Mouse (Mus musculus) CD4-positive helper T cell, adult 2 months (primary cell): Measurements from ENCODE around the gene Smim5.

Experiments
- DNase-seq: peaks from one replicate; pipeline ENCODE4 v3.0.0-alpha.2; 2012; ENCODE audit warnings: low read depth, missing footprints, low spot score

Gene Smim5

DNA sequence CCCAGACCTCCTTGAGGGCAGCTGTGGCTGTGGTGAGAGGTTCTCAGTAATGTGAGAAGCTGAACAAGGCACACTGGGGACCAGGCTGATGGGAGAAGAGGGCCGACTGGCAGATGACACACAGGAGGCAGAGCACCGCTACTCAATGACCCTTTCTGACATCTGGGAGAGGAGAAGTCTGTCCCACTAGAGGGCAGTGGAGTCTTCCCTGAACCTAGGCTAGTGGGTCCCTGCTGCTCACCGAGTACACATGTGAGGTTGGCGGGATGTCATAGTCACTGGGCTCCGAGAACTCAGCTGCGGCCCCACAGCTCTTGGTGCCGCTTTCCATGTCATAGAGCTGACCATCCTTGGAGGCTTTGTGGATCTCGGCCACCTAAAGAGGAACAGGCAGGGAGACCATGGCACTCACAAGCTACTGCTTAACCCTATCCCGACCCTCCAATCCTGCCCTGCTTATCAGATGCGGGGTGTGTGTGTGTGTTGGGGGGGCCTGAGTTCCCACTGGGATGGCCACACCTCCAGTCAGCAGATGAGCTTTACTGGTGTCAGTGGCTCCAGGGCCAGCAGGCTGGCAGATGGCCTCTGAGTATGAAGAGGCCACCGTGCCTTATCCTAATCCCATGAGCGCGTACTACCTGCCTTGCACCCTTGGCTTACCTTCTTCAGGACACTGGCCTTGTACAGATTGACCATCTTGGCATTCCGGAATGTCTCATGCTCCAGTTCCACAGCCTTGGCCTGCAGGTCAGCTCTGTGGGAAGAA lies 4.8 kb upstream of the Smim5 start:
- no peak for DNase-seq

DNA sequence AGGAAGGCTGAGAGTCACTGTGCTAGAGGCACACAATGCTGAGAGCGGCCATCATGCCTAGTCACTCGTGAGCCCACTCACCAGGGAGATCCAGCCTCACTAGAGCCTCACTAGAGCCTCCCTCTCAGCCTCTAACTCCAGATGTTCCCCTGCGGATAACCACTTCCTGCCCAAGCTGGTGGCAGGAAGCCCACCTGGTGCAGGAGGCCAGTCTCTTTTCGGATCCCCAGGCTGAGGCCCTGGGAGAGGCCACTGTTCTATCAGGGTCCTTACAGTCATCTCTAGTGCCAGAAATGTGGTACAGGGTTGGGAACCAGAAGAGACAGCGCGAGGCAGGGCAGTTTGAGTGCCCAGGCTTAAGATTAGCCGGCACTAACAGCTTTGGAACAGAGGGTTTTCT lies 1.3 kb upstream of the Smim5 start:
- peak; percentile 58 for DNase-seq

DNA sequence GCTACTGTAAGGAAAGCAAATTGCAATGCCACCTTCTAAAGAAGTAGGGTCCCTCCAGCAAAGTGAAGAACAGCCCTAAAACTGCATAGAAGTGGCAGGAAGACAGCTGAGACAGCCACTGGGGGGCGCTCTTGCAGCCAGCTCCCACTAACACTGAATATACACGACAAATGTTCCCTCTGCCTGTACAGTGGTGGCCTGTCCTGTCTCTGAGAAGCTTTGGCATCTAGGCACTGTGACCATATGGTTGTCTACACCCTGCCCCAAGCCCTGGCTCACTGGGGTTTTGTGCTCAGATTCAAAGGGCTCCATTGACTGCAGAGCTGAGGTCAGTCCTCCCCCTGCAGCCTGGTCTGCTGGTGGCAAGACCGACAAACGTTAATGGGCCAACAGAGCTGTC lies 880 bp upstream of the Smim5 start:
- peak; percentile 51 for DNase-seq

DNA sequence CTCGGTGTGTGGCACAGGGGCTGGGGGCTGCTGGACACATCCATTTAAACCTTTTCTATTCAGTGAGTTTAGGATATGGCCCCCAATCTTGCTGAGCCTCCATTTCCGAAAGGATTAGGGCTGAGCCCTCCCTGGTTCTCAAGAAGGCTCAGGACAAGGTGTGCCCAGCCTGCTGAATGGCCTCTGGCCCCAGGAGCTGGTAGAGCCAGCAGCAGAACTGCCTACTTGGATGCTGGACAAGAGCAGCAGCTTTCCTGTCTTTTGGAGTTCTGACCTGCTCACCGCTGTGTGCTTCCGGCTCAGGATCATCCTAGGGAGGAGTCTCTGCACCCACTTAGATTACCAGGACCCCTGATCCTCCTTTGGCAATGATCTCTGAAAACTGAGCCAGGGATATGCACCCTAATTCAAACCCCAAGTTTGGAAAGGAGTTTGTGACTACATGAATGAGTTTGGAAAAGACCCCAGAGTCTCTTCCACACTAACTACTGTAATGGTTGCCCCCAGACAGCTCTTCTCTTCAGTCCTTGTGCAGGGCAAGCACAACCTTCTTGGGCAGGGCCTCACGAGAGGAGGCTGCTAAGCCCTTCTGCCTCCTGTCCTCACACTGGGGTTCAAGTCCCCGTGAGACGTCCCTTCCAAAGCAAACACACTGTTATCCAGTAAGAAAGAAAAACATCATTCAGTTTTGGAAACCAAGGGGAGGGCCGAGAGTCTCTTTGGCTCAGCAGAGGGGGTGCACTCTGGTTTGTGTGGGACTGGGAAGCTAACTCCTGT lies 983 bp downstream of the Smim5 start:
- DNase-seq = no peak

DNA sequence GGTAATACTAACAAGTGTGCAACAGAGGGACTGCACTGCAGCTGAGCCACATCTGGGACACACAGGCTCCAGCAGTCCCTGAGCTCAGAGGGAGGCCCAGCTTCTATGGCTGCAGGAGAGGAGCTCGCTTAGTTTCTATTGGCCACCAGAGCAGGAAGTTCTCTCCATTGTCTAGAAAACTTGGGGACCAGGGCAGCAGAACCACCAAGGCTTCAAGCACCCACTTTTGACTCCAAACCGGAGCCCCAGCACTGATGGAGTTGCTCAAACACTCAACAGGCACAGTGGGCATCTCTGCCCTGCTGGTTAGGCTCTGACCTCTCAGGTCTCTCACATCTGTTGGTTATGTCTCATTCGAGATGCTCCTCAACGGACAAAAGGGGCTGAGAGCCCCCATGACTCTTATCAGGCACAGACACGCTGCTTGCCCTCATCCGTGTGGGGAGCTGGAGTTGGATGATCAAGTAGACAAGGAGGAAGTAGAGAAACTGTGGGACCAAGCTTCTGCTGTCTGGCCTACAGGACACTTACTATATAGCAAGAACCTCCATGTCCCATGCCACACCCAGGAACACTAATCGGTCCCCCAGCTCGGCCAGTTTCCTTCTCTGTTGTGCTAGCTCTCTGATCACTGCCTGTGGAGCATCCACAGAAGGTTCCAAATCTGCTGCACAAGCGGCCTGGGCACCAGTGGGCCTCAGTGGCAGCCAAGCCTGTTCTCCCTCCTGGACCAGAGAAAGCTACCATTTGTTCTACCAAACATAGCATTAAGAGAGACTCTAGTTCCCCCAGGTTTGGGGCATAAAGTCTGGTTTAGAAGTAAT lies 1.8 kb downstream of the Smim5 start:
- DNase-seq = no peak

DNA sequence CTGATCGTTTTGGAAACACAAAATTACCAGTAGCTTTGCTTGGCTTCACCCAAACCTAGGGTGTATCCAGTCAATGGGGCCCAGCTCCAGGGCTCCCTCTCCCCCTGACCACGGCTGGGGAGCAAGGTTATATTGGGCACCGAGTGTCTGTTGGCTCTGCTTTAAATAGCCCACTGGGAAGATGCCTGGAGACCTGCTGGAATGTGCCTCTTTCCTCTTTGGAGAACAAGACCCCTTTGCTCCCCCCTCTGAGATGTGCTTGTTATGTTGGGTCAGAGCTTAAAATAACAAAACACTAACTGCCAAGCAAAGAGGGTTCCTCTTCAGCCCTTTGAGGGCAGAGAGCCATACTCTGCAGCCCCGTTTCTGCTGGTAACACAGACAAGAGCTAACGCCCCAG lies 2.4 kb downstream of the Smim5 start:
- DNase-seq = no peak

DNA sequence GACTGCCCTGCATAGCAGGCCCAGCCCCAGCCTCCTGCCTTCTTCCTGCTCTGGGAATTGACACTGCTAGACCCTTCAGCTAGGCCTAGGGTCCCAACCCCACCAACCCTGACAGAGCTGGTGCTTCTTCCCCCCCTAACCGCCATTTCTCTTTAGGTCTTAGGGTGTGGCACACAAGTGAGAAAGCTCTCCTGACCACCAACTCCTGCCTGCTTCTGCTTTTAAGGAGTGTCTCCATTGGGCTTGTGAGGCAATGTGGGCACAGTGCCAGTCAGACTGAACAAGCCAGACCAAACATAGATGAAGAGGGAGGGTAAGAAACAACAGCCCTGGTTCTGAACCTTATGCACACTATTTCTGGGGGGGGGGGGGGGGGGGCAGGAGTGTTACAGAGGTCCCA lies 3.1 kb downstream of the Smim5 start:
- DNase-seq = no peak

DNA sequence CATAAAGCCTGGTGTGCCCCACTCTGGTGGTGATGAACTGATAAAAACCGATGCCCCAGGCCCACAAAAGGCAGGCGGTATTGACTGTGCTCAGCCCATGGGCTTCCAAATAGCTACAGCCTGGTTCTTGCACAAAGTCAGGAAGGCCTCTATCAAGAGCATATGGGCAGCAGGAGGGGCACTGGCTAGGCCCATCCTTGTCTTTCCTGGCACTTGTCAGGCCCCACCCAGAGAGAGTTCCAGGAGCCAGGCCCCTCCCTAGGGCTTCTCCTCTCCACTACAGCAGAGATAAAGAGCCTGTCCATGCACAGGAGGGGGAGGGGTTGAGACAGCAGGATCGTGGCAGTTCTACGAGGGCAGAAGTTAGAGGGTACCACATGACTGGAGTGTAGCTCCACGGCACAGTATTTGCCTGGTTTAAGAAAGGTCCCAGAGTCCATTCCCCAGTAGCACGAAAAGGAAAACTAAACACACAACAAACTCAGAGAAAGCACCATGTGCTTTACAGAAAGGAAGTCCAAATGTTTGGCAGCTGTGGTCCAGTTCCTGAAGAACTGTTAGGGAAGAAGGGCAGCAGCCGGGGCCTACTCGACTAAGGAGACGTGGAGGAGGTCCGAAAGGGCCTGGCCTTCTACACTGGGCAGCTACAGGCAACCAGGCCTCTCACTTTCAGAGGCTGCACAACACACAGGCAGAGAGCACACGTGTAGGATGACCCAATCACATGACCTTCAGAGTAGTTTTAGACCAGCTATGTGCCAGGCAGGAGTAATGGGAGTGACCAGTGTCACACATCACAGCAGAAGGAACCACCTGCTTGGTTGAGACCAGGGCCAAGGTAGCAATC lies 3.8 kb downstream of the Smim5 start:
- no peak for DNase-seq

DNA sequence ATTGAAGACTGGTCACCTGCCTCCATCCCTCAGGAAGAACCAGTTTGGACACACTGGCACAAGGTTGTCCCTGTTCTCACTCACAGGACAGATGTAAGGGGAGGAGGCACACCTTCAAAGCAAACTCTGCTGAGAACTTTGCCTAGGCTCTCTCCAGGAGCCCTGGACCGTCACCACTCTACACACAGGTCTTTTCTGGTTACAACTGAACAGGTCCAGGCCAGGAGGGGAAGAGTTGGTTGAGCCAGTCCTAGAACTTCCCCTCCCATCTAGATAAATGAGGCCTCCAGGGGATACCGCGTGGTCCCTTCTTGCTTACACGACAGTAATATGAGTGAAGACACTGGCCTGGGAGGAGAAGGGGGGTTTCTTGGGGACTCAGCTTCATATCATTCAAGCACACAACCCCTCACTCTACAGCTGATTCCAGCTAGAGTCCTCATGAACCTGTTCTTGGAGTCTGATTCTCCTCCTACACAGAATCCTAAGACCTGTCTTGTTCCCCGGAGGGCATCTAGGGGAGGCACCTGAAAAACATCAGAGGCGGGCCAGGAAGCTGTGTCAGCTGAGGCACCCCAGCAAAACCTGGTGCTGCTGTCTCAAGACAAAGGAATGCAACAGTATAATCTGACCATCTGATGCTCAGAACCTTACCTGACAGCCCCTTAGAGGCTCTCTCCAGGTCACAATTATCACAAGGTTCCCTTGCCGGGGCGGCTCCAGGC lies 4.6 kb downstream of the Smim5 start:
- no peak for DNase-seq

DNA sequence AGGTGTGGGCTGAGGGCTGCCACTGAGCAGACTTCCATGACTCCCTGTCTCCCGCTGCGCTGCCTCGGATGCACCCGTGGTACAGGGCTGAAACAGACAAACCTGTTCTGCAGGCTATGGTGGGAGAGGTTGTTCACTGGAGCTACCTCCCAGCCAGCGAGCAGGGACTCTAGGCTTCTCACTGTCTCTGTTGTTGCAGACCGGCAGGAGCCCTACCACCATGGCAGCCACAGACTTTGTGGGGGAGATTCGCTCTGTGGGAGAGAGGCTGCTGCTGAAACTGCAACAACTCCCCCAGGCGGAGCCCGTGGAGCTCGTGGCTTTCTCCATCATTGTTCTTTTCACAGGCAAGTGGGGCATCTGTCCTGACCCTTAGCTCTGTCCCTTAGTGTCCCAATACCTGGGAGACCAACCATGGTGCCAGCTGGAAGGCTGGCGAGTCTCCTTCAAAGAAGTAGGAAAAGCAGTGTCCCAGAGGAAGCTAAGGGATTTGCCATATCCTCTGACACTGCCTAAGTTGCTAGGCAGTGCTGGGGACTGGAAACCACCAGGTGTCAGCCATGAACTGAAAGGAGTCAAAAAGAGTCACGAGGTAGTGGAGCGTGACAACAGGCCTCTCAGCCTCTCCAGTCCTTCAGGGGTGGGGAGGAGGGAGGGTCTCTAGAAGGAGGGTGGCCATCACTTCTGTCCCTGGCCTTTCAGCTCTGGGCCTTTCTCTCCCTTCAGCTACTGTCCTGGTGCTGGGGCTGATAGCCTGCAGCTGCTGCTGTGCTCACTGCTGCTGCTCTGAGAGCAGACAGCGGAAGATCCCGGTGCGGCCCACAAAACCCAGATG lies 5.4 kb downstream of the Smim5 start:
- no peak for DNase-seq

DNA sequence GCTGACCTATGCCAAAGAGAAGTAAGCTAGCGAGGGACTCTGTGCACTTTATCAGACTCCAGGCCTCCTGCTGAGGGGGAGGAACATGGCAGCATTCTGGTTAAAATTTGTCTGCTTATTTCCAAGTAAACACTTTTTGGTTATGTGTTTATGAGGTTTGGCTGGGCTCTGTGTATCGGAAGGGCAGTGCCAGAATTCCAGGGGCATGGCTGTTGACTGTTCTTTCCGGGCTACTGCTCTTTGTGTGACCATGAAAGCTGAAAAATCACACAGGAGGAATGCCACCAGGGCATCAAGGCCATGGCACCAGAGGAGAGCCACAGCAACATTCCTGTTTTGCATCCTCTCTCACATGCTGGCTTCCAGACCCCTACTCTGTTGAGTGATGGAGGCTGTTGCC lies 6.3 kb downstream of the Smim5 start:
- DNase-seq = no peak

DNA sequence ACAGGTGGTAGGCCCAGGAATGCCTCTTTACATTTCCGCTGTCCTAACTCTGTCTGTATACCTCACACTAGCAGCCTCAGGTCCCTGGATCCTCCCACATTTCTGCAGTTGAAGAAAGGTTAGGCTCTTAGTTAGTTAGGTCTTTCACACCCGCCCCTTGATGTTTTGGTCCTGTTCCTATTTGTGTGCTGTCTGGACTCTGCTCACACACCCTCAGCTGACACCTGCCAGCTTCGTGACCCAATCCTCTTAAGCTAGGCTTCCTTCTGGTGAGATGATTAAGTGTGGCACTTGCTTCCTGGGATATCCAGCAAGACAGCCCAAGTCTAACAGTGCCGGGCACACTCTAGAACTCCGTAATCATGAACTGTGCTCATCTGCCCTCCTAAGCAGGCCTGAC lies 6.8 kb downstream of the Smim5 start:
- no peak for DNase-seq

DNA sequence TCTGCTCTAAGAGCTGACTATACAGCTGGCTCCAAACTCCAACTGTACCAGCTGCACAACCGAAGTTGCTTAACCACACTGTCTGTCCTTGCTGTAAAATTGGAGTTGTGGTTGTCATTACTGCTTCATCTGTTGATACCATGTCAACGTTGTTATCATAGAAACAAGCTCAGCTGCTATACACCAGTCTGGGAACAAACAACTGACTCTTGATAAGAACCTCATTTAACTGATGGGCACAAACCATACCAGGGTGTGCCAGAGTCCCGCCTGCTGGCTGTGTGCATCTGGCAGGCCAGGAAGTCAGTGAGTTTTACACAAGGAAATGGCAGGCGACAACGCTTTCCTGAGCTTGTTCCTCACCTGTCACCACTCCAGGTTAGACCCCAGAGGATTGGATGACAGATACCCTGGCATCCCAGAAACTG lies 11.4 kb downstream of the Smim5 start:
- no peak for DNase-seq

DNA sequence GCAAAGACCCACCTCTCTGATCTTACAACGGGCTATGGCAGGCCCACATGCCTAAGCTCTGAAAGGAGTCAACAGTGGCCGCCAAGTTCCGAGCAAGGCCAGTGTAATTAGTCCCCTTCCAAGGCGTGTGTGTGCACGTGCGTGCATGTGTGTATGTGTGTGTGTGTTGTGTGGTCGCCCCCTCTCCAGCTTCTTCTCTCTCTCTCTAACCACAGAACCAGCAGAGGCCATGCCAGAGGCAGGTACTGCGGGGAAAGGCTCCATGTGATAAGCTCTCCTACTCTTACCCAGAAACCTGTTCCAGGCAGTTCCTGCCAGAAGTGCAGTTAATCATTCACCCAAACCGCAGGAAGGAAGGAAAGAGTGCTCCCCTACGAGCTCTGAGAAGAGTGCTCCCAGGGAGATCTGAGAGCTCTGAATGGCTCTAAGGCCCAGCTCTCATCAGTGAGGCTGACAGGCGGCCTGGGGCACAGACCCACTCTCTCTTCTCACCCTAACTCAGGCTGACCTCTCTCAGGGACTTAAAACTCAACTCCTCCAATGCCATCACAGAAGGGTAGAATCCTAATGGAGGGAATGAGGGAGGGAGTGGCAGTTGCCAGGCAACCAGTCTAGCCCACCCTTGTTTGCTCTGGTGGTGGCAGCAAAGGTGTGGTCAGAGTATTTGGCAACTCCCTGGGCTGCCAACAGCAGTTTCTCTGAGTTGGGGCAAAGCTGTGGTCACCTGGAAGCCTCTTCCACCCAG lies 12.0 kb downstream of the Smim5 start, which contains the start of gene Smim6:
Smim6 (plus strand) TSS at position 386 of the 745 bp plus-strand sequence.
- DNase-seq = no peak

DNA sequence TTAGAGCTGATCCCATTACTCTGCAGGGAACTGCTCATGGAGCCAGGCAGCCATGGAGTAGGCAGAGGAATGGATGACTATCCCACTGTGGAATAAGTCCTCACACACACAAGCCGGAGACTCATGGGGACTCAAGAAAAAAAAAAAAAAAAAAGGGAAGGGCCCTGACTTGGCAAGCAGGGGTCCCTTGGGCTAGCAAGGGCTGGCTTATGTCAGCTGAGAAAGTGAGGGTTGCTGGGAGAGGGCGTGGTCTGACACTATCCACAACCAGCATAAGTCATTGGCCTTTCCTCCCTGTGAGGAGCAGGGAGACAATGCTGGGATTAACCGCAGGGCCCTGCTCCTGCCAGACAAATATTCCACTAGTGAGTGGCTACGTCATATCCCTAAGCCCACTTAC lies 16.8 kb downstream of the Smim5 start:
- no peak for DNase-seq

DNA sequence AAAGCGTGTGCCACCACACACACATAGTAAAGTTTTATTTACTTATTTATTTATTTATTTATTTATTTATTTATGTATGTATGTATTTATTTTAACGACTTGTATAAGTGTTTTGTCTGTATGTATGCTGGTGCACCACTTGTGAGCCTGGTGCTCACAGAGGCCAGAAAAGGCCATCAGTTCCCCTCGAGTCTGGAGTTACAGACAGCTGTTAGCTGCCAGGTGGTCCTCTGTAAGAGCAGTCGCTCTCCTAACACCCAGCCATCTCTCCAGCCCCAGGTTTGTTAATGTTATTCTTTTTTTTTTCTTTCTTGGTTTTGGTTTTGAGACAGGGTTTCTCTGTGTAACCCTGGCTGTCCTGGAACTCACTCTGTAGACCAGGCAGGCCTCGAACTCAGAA lies 18.9 kb downstream of the Smim5 start:
- no peak for DNase-seq

DNA sequence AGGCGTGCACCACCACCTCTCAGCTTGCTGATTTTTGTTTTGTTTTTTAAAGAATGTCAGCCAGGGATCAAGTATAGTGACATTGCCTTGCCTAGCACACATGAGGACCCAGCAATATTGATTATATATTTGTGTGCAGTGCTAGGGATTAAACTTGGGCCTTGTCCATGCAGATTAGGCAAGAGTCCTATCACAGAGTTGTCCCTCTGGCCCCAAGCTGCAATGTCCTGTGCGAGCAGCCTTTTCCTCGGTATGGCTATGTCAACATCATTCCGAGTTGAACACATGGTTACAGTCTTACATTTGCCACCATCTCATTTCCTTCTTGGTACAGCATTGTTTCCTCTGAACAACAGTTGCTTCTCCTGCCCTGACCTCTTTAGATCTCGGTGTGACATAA lies 19.3 kb downstream of the Smim5 start:
- no peak for DNase-seq

DNA sequence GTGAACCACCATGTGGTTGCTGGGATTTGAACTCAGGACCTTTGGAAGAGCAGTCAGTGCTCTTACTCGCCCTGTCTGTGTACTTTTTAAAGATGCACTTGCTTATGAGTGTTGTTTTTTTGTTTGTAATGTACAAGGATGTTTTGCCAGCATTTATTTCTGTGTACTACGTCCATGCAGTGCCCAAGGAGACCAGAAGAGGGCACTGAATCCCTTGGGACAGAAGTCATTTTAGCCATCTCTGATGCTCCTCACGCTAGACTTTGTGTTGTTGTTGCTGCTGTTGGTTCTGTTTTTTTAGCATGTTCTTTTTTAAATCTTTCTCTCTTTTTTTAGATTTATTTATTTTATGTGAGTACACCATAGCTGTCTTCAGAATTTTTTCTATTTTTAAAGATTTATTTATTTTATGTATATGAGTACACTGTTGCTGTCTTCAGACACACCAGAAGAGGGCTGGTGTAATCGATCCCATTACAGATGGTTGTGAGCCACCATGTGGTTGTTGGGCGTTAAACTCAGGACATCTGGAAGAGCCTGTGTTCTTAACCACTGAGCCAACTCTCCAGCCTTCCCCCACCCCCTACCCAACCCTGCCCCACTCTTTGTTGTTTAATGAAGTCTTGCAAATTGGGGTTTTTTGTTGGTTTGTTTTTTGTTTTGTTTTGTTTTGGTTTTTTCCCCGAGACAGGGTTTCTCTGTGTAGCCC lies 20.5 kb downstream of the Smim5 start:
- peak; percentile 56 for DNase-seq
